1 mouse cellular context compared by ENCODE assay signal in the genomic region with DNA sequence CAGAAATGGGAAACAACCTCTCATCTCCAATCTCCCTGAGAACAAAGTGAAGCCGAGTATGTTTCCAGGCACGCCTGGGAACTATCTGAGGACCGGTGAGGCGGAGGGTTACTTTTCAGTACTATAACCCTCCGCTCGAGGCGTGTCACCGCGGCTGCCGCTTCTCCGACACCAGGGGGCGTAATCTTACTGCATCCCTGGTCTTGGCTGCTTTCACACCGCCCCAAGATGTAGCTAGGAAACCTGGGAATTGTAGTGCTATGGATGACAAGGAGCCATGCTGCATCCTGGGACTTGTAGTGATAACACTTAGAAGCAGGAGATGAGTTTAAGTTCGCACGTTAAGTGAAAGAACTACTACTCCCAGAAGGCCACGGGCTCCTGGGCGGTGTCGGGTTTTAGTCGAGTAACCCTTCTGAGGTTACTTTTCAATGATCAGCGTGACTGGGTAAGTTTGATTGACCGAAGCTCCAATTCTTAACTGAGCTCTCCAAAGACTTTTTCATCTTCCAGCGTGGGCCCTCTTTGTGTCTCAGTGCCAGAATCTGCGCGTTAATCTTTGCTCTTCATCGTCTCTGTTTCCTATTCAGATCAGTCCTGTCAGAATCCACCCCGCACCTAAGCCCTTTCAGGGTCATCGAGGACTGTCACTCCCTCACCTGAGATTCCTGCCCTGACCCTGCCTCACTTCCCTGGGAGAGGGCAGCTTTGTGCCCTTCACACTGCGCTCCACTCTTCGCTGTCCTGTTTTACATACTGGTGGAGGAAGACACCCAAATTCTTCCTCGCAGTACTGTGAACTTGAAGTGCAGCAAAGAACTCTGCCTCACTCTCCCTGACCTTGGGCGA.
TF ChIP-seq lines count a peak whose summit lies in the region.

Gene Pafah2, plus strand, starts transcription at position 344 of the 849 bp plus-strand sequence.

TF ChIP-seq in C2C12, 6 proteins besides CTCF, POLR2A, EP300 and RAD21 (continued from another document):
- no peak for TF ChIP-seq FOSL1 (IDR thresholded peaks at IDR 0.05; ENCODE audit: insufficient read depth, low read length, poor library complexity, severe bottlenecking)
